Mouse (Mus musculus): ENCODE measurements around the gene Mink1.

Gene Mink1

GRCm38 (mm10) chr11:70594253-70594989, 31.7 kb downstream of the Mink1 start:
- DNase-seq (ENCODE audit: low spot score) = no peak

GRCm38 (mm10) chr11:70595638-70596037, 33.0 kb downstream of the Mink1 start:
- DNase-seq (ENCODE audit: low spot score) = no peak

GRCm38 (mm10) chr11:70596094-70596493, 33.4 kb downstream of the Mink1 start:
- DNase-seq (ENCODE audit: low spot score) = no peak

GRCm38 (mm10) chr11:70597301-70597700, 34.6 kb downstream of the Mink1 start:
- DNase-seq (ENCODE audit: low spot score) = no peak

- no peak for DNase-seq (ENCODE audit: low spot score)
Measured at GRCm38 (mm10) chr11:70598451-70598953, 35.8 kb downstream of the Mink1 start.

- peak; percentile 51 for DNase-seq (ENCODE audit: low spot score)
Measured at GRCm38 (mm10) chr11:70605024-70605566, 42.4 kb downstream of the Mink1 start.

GRCm38 (mm10) chr11:70606717-70607116, 44.0 kb downstream of the Mink1 start:
- no peak for DNase-seq (ENCODE audit: low spot score)

GRCm38 (mm10) chr11:70607611-70608010, 44.9 kb downstream of the Mink1 start:
- DNase-seq (ENCODE audit: low spot score) = no peak

- DNase-seq (ENCODE audit: low spot score) = no peak
Measured at GRCm38 (mm10) chr11:70608381-70609066, 45.8 kb downstream of the Mink1 start.

GRCm38 (mm10) chr11:70610752-70611151, 48.1 kb downstream of the Mink1 start:
- no peak for DNase-seq (ENCODE audit: low spot score)

GRCm38 (mm10) chr11:70612505-70612904, 49.8 kb downstream of the Mink1 start:
- no peak for DNase-seq (ENCODE audit: low spot score)

- no peak for DNase-seq (ENCODE audit: low spot score)
Measured at GRCm38 (mm10) chr11:70615074-70615473, 52.4 kb downstream of the Mink1 start.

- no peak for DNase-seq (ENCODE audit: low spot score)
Measured at GRCm38 (mm10) chr11:70615516-70616093, 52.9 kb downstream of the Mink1 start, which contains the start of gene 4930544D05Rik. Gene 4930544D05Rik (plus strand): TSS chr11:70615848.

GRCm38 (mm10) chr11:70619101-70619500, 56.4 kb downstream of the Mink1 start, which contains the start of gene Chrne:
Gene Chrne (minus strand): TSS chr11:70619216.
- DNase-seq (ENCODE audit: low spot score) = no peak

- no peak for DNase-seq (ENCODE audit: low spot score)
Measured at GRCm38 (mm10) chr11:70621972-70622814, 59.5 kb downstream of the Mink1 start.

- no peak for DNase-seq (ENCODE audit: low spot score)
Measured at GRCm38 (mm10) chr11:70623053-70623742, 60.5 kb downstream of the Mink1 start.

GRCm38 (mm10) chr11:70625473-70625872, 62.8 kb downstream of the Mink1 start:
- DNase-seq (ENCODE audit: low spot score) = no peak

- no peak for DNase-seq (ENCODE audit: low spot score)
Measured at GRCm38 (mm10) chr11:70626877-70627276, 64.2 kb downstream of the Mink1 start.

GRCm38 (mm10) chr11:70628431-70628830, 65.8 kb downstream of the Mink1 start:
- no peak for DNase-seq (ENCODE audit: low spot score)

GRCm38 (mm10) chr11:70629557-70629956, 66.9 kb downstream of the Mink1 start:
- no peak for DNase-seq (ENCODE audit: low spot score)

- no peak for DNase-seq (ENCODE audit: low spot score)
Measured at GRCm38 (mm10) chr11:70630129-70630528, 67.4 kb downstream of the Mink1 start.
